Mouse (Mus musculus) neural tube, embryonic 15.5 days (tissue): ENCODE data around the gene Smyd3. TPM values are rescaled to one million over a fixed set of nuclear protein-coding genes. Genes with fewer than 3 reads are reported as not detected.
A peak's percentile ranks its signal among the peaks of the same experiment; 100 is the strongest.

Experiments
- ATAC-seq: fragments of 200-750 bp; cut with Nextera tagmentation; 2 replicates; pipeline ENCODE4 v1.8.0; 2017; ENCODE audit warnings: mild to moderate bottlenecking, moderate TSS enrichment, moderate library complexity; ENCODE audit not compliant: low FRiP score
- H3K27ac ChIP-seq: fragments of 300-500 bp; sonication (generic); replicated peaks from 2 replicates; pipeline ENCODE4 v1.5.1; 2015; ENCODE audit warnings: mild to moderate bottlenecking, inconsistent platforms
- H3K27me3 ChIP-seq: fragments of 300-500 bp; sonication (generic); replicated peaks from 2 replicates; pipeline ENCODE4 v1.6.1; 2015; ENCODE audit warnings: inconsistent platforms
- H3K36me3 ChIP-seq: fragments of 300-500 bp; sonication (generic); 2 replicates; pipeline ENCODE4 v1.6.1; 2015; ENCODE audit warnings: inconsistent platforms
- H3K4me1 ChIP-seq: fragments of 300-500 bp; sonication (generic); 2 replicates; pipeline ENCODE4 v1.6.1; 2015; ENCODE audit warnings: inconsistent platforms
- H3K4me2 ChIP-seq: fragments of 300-500 bp; sonication (generic); 2 replicates; pipeline ENCODE4 v1.6.1; 2015; ENCODE audit warnings: inconsistent platforms, mild to moderate bottlenecking, moderate library complexity
- H3K4me3 ChIP-seq: fragments of 300-500 bp; sonication (generic); replicated peaks from 2 replicates; pipeline ENCODE4 v1.5.1; 2015; ENCODE audit warnings: mild to moderate bottlenecking, inconsistent platforms
- H3K9ac ChIP-seq: fragments of 300-500 bp; sonication (generic); replicated peaks from 2 replicates; pipeline ENCODE4 v1.6.1; 2015; ENCODE audit warnings: mild to moderate bottlenecking, inconsistent platforms
- H3K9me3 ChIP-seq: fragments of 300-500 bp; sonication (generic); replicated peaks from 2 replicates; pipeline ENCODE4 v1.6.1; 2016; ENCODE audit warnings: inconsistent platforms
- WGBS: fragments of 180-500 bp; shearing (Covaris S2); methylation state at CpG from one replicate; pipeline ENCODE4 v1.1.7; 2015; ENCODE audit warnings: mixed read lengths; 5-methylcytosine and 5-hydroxymethylcytosine counted together
- polyA plus RNA-seq: library from polyadenylated mRNA; unstranded; fragments of >200 nt; fragmentation: Nextera tagmentation; extraction: Ambion mirVana; gene quantifications from 2 replicates; pipeline ENCODE4 v1.2.1, GENCODE M21; 2015

The Smyd3 gene
- polyA plus RNA-seq, 1 experiment from 2014 or later, result 26.0 TPM

- H3K4me2 ChIP-seq, result no peak overlapping the region
- no peak overlapping the region for H3K9ac ChIP-seq
- H3K27me3 ChIP-seq, result no peaks in the 10 kb centered on the region
- no peaks in the 10 kb centered on the region for H3K9me3 ChIP-seq
- H3K36me3 ChIP-seq, result no peaks in the 10 kb centered on the region
- no peak for ATAC-seq
- H3K4me1 ChIP-seq, result peaks cover 3% of the 10 kb centered on the region; the same call in 1 of the 2 replicates
- H3K4me3 ChIP-seq, result no peak overlapping the region
- H3K27ac ChIP-seq, result no peak overlapping the region
These were observed 504.8 kb downstream of the Smyd3 start for GRCm38 (mm10) chr1:179013021-179013420.

- H3K36me3 ChIP-seq, result no peaks in the 10 kb centered on the region
These were observed 505.6 kb downstream of the Smyd3 start for GRCm38 (mm10) chr1:179012273-179012672.

GRCm38 (mm10) chr1:179010756-179011155 is 507.1 kb downstream of the Smyd3 start:
- WGBS, result 92% methylated on average over 3 of the region's 3 CpGs
- no peak for ATAC-seq
- no peak overlapping the region for H3K4me3 ChIP-seq
- peaks cover 3% of the 10 kb centered on the region; the same call in 1 of the 2 replicates for H3K4me1 ChIP-seq
- H3K9ac ChIP-seq, result no peak overlapping the region
- H3K27ac ChIP-seq, result no peak overlapping the region
- H3K4me2 ChIP-seq, result no peak overlapping the region
- H3K27me3 ChIP-seq, result no peaks in the 10 kb centered on the region
- no peaks in the 10 kb centered on the region for H3K9me3 ChIP-seq
- no peaks in the 10 kb centered on the region for H3K36me3 ChIP-seq

More at GRCm38 (mm10) chr1:179012273-179012672, 505.6 kb downstream of the Smyd3 start:
- H3K27ac ChIP-seq, result no peak overlapping the region
- H3K9ac ChIP-seq, result no peak overlapping the region
- no peak for ATAC-seq
- H3K4me3 ChIP-seq, result no peak overlapping the region
- no peaks in the 10 kb centered on the region for H3K9me3 ChIP-seq
- peaks cover 3% of the 10 kb centered on the region; the same call in 1 of the 2 replicates for H3K4me1 ChIP-seq
- WGBS, result 76% methylated on average over 4 of the region's 4 CpGs
- no peaks in the 10 kb centered on the region for H3K27me3 ChIP-seq
- no peak overlapping the region for H3K4me2 ChIP-seq

GRCm38 (mm10) chr1:179009911-179010310 is 507.9 kb downstream of the Smyd3 start:
- Histone ChIP-seq H3K4me3 (no peak overlapping the region), H3K4me1 (peaks cover 3% of the 10 kb centered on the region; the same call in 1 of the 2 replicates), H3K27ac (no peak overlapping the region), H3K9ac (no peak overlapping the region), H3K27me3 (no peaks in the 10 kb centered on the region), H3K9me3 (no peaks in the 10 kb centered on the region), H3K4me2 (no peak overlapping the region), H3K36me3 (no peaks in the 10 kb centered on the region)
- WGBS, result 87% methylated on average over 3 of the region's 3 CpGs
- no peak for ATAC-seq

- H3K4me3 ChIP-seq, result no peak overlapping the region
- H3K27me3 ChIP-seq, result no peaks in the 10 kb centered on the region
- H3K9me3 ChIP-seq, result no peaks in the 10 kb centered on the region
- 45% methylated on average over 7 of the region's 7 CpGs for WGBS
- H3K4me1 ChIP-seq, result peaks cover 6% of the 10 kb centered on the region; the same call in 1 of the 2 replicates
- peak; percentile 56 for ATAC-seq
- no peaks in the 10 kb centered on the region for H3K36me3 ChIP-seq
- no peak overlapping the region for H3K4me2 ChIP-seq
- peak overlapping the region; percentile 64 for H3K27ac ChIP-seq
- H3K9ac ChIP-seq, result no peak overlapping the region
These were observed 513.5 kb downstream of the Smyd3 start for GRCm38 (mm10) chr1:179004133-179004866.

GRCm38 (mm10) chr1:179003406-179004132 is 514.3 kb downstream of the Smyd3 start:
- Histone ChIP-seq H3K4me3 (no peak overlapping the region), H3K9me3 (no peaks in the 10 kb centered on the region), H3K27ac (0 out of 2 replicates have a peak overlapping the region, but pooled peaks have one; percentile 9), H3K4me2 (no peak overlapping the region), H3K4me1 (peaks cover 6% of the 10 kb centered on the region; the same call in 1 of the 2 replicates), H3K9ac (no peak overlapping the region), H3K36me3 (no peaks in the 10 kb centered on the region), H3K27me3 (no peaks in the 10 kb centered on the region)
- ATAC-seq, result peak; percentile 35; the same call in 1 of the 2 replicates
- WGBS, result 40% methylated on average over 5 of the region's 5 CpGs

- Histone ChIP-seq H3K4me2 (no peak overlapping the region), H3K9ac (no peak overlapping the region), H3K4me1 (peaks cover 12% of the 10 kb centered on the region), H3K27me3 (no peaks in the 10 kb centered on the region), H3K36me3 (no peaks in the 10 kb centered on the region), H3K27ac (no peak overlapping the region), H3K4me3 (no peak overlapping the region), H3K9me3 (no peaks in the 10 kb centered on the region)
- 71% methylated on average over 9 of the region's 9 CpGs for WGBS
- ATAC-seq, result no peak
These were observed 517.8 kb downstream of the Smyd3 start for GRCm38 (mm10) chr1:178999876-179000528.

- H3K4me3 ChIP-seq, result no peak overlapping the region
- no peak overlapping the region for H3K9ac ChIP-seq
- H3K4me2 ChIP-seq, result no peak overlapping the region
- no peaks in the 10 kb centered on the region for H3K36me3 ChIP-seq
- H3K4me1 ChIP-seq, result peaks cover 6% of the 10 kb centered on the region
- no peaks in the 10 kb centered on the region for H3K9me3 ChIP-seq
- no peaks in the 10 kb centered on the region for H3K27me3 ChIP-seq
- ATAC-seq, result no peak
- H3K27ac ChIP-seq, result no peak overlapping the region
- WGBS, result 15% methylated on average over 4 of the region's 4 CpGs
These were observed 520.0 kb downstream of the Smyd3 start for GRCm38 (mm10) chr1:178997870-178998269.

GRCm38 (mm10) chr1:178994263-178994662 is 523.6 kb downstream of the Smyd3 start:
- Histone ChIP-seq H3K4me1 (peaks cover 14% of the 10 kb centered on the region), H3K27me3 (no peaks in the 10 kb centered on the region), H3K9ac (no peak overlapping the region), H3K4me2 (no peak overlapping the region), H3K4me3 (no peak overlapping the region), H3K9me3 (no peaks in the 10 kb centered on the region), H3K36me3 (no peaks in the 10 kb centered on the region), H3K27ac (no peak overlapping the region)
- WGBS, result 80% methylated on average over 7 of the region's 7 CpGs
- ATAC-seq, result no peak

- H3K9me3 ChIP-seq, result no peaks in the 10 kb centered on the region
- WGBS, result 86% methylated on average over 3 of the region's 3 CpGs
- H3K4me1 ChIP-seq, result peaks cover 11% of the 10 kb centered on the region; the same call in 1 of the 2 replicates
- no peak overlapping the region for H3K9ac ChIP-seq
- H3K27me3 ChIP-seq, result no peaks in the 10 kb centered on the region
- H3K4me3 ChIP-seq, result no peak overlapping the region
- no peak for ATAC-seq
- no peak overlapping the region for H3K27ac ChIP-seq
- no peak overlapping the region for H3K4me2 ChIP-seq
- no peaks in the 10 kb centered on the region for H3K36me3 ChIP-seq
These were observed 525.3 kb downstream of the Smyd3 start for GRCm38 (mm10) chr1:178992503-178992902.

GRCm38 (mm10) chr1:178991470-178991869 is 526.4 kb downstream of the Smyd3 start:
- 48% methylated on average over 4 of the region's 4 CpGs for WGBS
- no peaks in the 10 kb centered on the region for H3K9me3 ChIP-seq
- H3K27ac ChIP-seq, result no peak overlapping the region
- peaks cover 11% of the 10 kb centered on the region; the same call in 1 of the 2 replicates for H3K4me1 ChIP-seq
- H3K9ac ChIP-seq, result no peak overlapping the region
- no peak overlapping the region for H3K4me2 ChIP-seq
- H3K4me3 ChIP-seq, result no peak overlapping the region
- ATAC-seq, result no peak
- H3K36me3 ChIP-seq, result no peaks in the 10 kb centered on the region
- no peaks in the 10 kb centered on the region for H3K27me3 ChIP-seq
